Mouse (Mus musculus): ENCODE measurements at regions not wholly inside any gene's neighbourhood (a gene's known extent, or its start where the extent isn't known, plus 50 kb on each side); places are given as distances from the start of the nearest gene placed in this dataset.
A peak's percentile ranks its signal among the peaks of the same experiment; 100 is the strongest.

GRCm38 (mm10) chr16:77329711-77330530, 272.0 kb downstream of the Gm11146 start:
- DNase-seq = peak; percentile 46 to 65

GRCm38 (mm10) chr16:77329160-77329691, 272.7 kb downstream of the Gm11146 start:
- intact Hi-C loops (cut with DNase I) = loop anchor here (2.0 kb wide), 5 partner anchors 74 to 828 kb away; no protein-coding TSS in a partner anchor
- DNase-seq = peak; percentile 66 to 72

More at GRCm38 (mm10) chr16:77329711-77330530, 272.0 kb downstream of the Gm11146 start:
- intact Hi-C loops (cut with DNase I) = loop anchor here (2.0 to 10.0 kb wide), 9 partner anchors 42 to 827 kb away; partner anchors contain the start of gene Usp25

GRCm38 (mm10) chr16:77328628-77329159, 273.2 kb downstream of the Gm11146 start:
- intact Hi-C loops (cut with DNase I) = loop anchor here (2.0 kb wide), 5 partner anchors 74 to 828 kb away; no protein-coding TSS in a partner anchor

GRCm38 (mm10) chr16:77328049-77328448, 273.8 kb downstream of the Gm11146 start:
- intact Hi-C loops (cut with DNase I) = loop anchor here (2.0 kb wide), 5 partner anchors 73 to 829 kb away; no protein-coding TSS in a partner anchor
- no peak for DNase-seq

More at GRCm38 (mm10) chr16:77328628-77329159, 273.2 kb downstream of the Gm11146 start:
- no peak for DNase-seq

GRCm38 (mm10) chr16:77322338-77322737, 279.6 kb downstream of the Gm11146 start:
- no peak for DNase-seq
- intact Hi-C loops (cut with DNase I) = no loop called here

- DNase-seq = no peak
- intact Hi-C loops (cut with DNase I) = no loop called here
These were observed 283.7 kb downstream of the Gm11146 start for GRCm38 (mm10) chr16:77318150-77318549.

- intact Hi-C loops (cut with DNase I) = no loop called here
- DNase-seq = no peak
These were observed 286.5 kb downstream of the Gm11146 start for GRCm38 (mm10) chr16:77315354-77315753.

GRCm38 (mm10) chr16:77313195-77313594, 288.7 kb downstream of the Gm11146 start:
- DNase-seq = no peak
- intact Hi-C loops (cut with DNase I) = no loop called here

- intact Hi-C loops (cut with DNase I) = no loop called here
- no peak for DNase-seq
These were observed 288.0 kb downstream of the Usp25 start for GRCm38 (mm10) chr16:77301270-77302171.

- intact Hi-C loops (cut with DNase I) = no loop called here
- DNase-seq = no peak
These were observed 287.2 kb downstream of the Usp25 start for GRCm38 (mm10) chr16:77300572-77301213.

GRCm38 (mm10) chr16:77295574-77296355, 282.3 kb downstream of the Usp25 start:
- no peak for DNase-seq
- intact Hi-C loops (cut with DNase I) = no loop called here

- no peak for DNase-seq
These were observed 278.8 kb downstream of the Usp25 start for GRCm38 (mm10) chr16:77292317-77292771.

GRCm38 (mm10) chr16:77291723-77292316, 278.3 kb downstream of the Usp25 start:
- no peak for DNase-seq
- intact Hi-C loops (cut with DNase I) = no loop called here

More at GRCm38 (mm10) chr16:77292317-77292771, 278.8 kb downstream of the Usp25 start:
- intact Hi-C loops (cut with DNase I) = no loop called here

- intact Hi-C loops (cut with DNase I) = no loop called here
- DNase-seq = no peak
These were observed 270.7 kb downstream of the Usp25 start for GRCm38 (mm10) chr16:77284205-77284604.

GRCm38 (mm10) chr16:77279916-77280315, 266.4 kb downstream of the Usp25 start:
- intact Hi-C loops (cut with DNase I) = no loop called here
- DNase-seq = no peak

GRCm38 (mm10) chr16:77279495-77279894, 266.0 kb downstream of the Usp25 start:
- intact Hi-C loops (cut with DNase I) = no loop called here
- no peak for DNase-seq

- intact Hi-C loops (cut with DNase I) = no loop called here
- DNase-seq = no peak
These were observed 259.8 kb downstream of the Usp25 start for GRCm38 (mm10) chr16:77273306-77273705.

GRCm38 (mm10) chr16:77268926-77269325, 255.4 kb downstream of the Usp25 start:
- intact Hi-C loops (cut with DNase I) = no loop called here
- DNase-seq = no peak

- no peak for DNase-seq
- intact Hi-C loops (cut with DNase I) = no loop called here
These were observed 254.2 kb downstream of the Usp25 start for GRCm38 (mm10) chr16:77267679-77268078.

All from heart, postnatal 36 days (tissue).